12 mouse cellular contexts compared by ENCODE assay signal in genomic region chr11:50441637-50442036, GRCm38 (mm10). TPM values are rescaled to one million over a fixed set of nuclear protein-coding genes. Genes with fewer than 3 reads are reported as not detected.
A peak's percentile ranks its signal among the peaks of the same experiment; 100 is the strongest.
DNase-seq lines count a peak whose midpoint lies in the region; ATAC-seq and TF ChIP-seq lines count a peak whose summit lies in the region.
"Had no signal": no experiment of that assay in that cellular context is flagged by ENCODE, and none has a peak within 500 bp of the region (broad histone marks: within the 10 kb centered on the region; RNA-seq: fewer than 3 reads in every experiment).

No protein-coding gene starts in this region.

- no peak for TF ChIP-seq CTCF in lung, embryonic 14.5 days (IDR thresholded peaks at IDR 0.05; ENCODE audit: low read depth)

- H3K4me1 ChIP-seq in lung, embryonic 14.5 days (ENCODE audit: insufficient read depth) = no peaks in the 10 kb centered on the region
- H3K4me1 ChIP-seq: liver, embryonic 13.5 days had no signal

- WGBS in lung, embryonic 14.5 days = 35% methylated on average over 9 of the region's 9 CpGs

- no peak overlapping the region for H3K4me3 ChIP-seq in lung, embryonic 14.5 days (ENCODE audit: low read depth, low read length)
- H3K4me3 ChIP-seq: liver, embryonic 13.5 days had no signal

- no peak overlapping the region for H3K4me2 ChIP-seq in lung, embryonic 14.5 days
- H3K4me2 ChIP-seq: liver, embryonic 13.5 days had no signal

- DNase-seq in adrenal gland, postnatal 25 days = peak; percentile 15
- no peak for DNase-seq in adrenal gland, postnatal 10 days
- peak; percentile 80 for DNase-seq in 3T3-L1 (ENCODE audit: low read depth, low spot score)
- DNase-seq in gastrocnemius, postnatal 10 days = peak; percentile 25
- peak; percentile 86 for DNase-seq in lung, embryonic 14.5 days
- DNase-seq in liver = no peak
- DNase-seq in kidney, adult 9 months = no peak
- DNase-seq: B cell, adult 2 months; cerebellum, postnatal 25 days; liver, embryonic 13.5 days had no signal

- H3K9me3 ChIP-seq in lung, embryonic 14.5 days (ENCODE audit: low read depth, low read length) = no peaks in the 10 kb centered on the region
- H3K9me3 ChIP-seq: liver, embryonic 13.5 days had no signal

- H3K27me3 ChIP-seq in lung, embryonic 14.5 days (ENCODE audit: insufficient read depth, low read length) = no peaks in the 10 kb centered on the region; the same call in 1 of the 2 replicates
- H3K27me3 ChIP-seq: liver, embryonic 13.5 days had no signal

- no peak overlapping the region for H3K27ac ChIP-seq in lung, embryonic 14.5 days (ENCODE audit: low read depth)
- H3K27ac ChIP-seq: liver, embryonic 13.5 days had no signal

- no peak overlapping the region for H3K9ac ChIP-seq in lung, embryonic 14.5 days
- H3K9ac ChIP-seq: liver, embryonic 13.5 days had no signal

- peak; percentile 70 for ATAC-seq in lung, embryonic 14.5 days (ENCODE audit: insufficient read depth)
- ATAC-seq in granulocyte monocyte progenitor cell, adult 5-6 weeks (replicated peaks; ENCODE audit: poor library complexity, severe bottlenecking) = no peak
- ATAC-seq: activated CD4-positive, CD25-positive, alpha-beta regulatory T cell, adult 4 months had no signal

- H3K36me3 ChIP-seq in lung, embryonic 14.5 days (ENCODE audit: insufficient read depth) = no peaks in the 10 kb centered on the region
- H3K36me3 ChIP-seq: liver, embryonic 13.5 days had no signal

RNA-seq across cellular contexts. Expression of gene Rufy1, which starts 10.7 kb away (rescaled TPM):
- total RNA-seq in adrenal gland, postnatal 25 days (2021) = 37.8 and 41.8 TPM in 2 replicates
- 10 to 100 TPM; 24.0 to 25.3 TPM for total RNA-seq in adrenal gland, postnatal 10 days (2021)
- 10 to 100 TPM; 21.1 to 21.7 TPM for total RNA-seq in gastrocnemius, postnatal 10 days (2021)
- polyA plus RNA-seq in lung, embryonic 14.5 days (2014; fragmentation: Nextera tagmentation; extraction: Ambion mirVana) = 24.4 and 25.9 TPM in 2 replicates
- 42.1 and 52.7 TPM in 2 replicates for total RNA-seq in granulocyte monocyte progenitor cell, adult 5-6 weeks (2014; fragmentation: Nextera tagmentation)
- total RNA-seq in granulocyte monocyte progenitor cell, adult 5-6 weeks (2017) = 34.6 and 48.3 TPM in 2 replicates

Comparison
In these comparisons a context has a peak if more than half of its experiments do, and no peak if none do; other contexts are left out.
1. DNase-seq: peak in adrenal gland, postnatal 25 days (single experiment), 3T3-L1 (single experiment), gastrocnemius, postnatal 10 days (single experiment) and lung, embryonic 14.5 days (single experiment); none in adrenal gland, postnatal 10 days (single experiment), liver (single experiment) and kidney, adult 9 months (single experiment).